Mouse (Mus musculus): ENCODE results near the gene Nrxn3. TPM values are rescaled to one million over a fixed set of nuclear protein-coding genes. Genes with fewer than 3 reads are reported as not detected.

Nrxn3 gene
- polyA plus RNA-seq, 1 experiment from 2014 or later, result 79.7 TPM

DNA sequence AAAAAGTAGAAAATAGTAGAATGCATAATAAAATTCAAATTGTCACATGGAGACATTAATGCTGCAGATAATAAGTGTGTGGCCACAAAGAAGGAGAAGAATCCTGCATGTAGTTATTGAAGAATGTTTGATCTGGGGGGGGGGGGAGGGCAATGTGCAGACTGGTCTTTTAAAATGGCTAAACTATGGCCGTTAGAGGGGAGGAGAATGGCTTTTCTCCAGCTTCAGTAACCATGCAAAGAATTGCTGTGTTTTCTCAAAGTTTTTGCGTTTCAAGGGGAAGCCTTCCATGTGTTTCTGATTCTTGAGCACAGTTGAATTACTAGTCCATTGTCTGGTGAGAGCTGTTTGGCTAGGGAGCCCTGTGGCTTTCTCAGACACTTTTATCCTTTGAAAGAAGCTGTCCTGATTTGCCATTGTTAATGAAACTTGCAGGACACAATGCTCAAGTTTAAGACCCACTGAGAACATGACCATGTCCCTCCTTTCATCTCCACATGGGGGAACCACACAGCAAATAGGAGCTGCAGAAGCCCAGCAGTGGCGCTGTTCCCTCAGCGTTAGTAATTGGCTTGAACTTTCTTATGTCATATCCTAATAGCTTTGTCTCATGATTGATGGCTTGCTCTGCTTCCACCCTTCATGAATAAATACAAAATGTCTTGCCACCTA is 808.1 kb downstream of the Nrxn3 start:
- Histone ChIP-seq H3K4me3 (no peak overlapping the region), H3K27me3 (no peaks in the 10 kb centered on the region), H3K4me2 (no peak overlapping the region), H3K27ac (no peak overlapping the region), H3K36me3 (ENCODE audit: poor library complexity, severe bottlenecking) (no peaks in the 10 kb centered on the region), H3K4me1 (peaks cover 4% of the 10 kb centered on the region; the same call in 1 of the 2 replicates), H3K9me3 (replicated peaks) (no peaks in the 10 kb centered on the region), H3K9ac (no peak overlapping the region)
- peak; percentile 75; the same call in 1 of the 2 replicates for ATAC-seq
- WGBS, result 1% methylated on average over 4 of the region's 4 CpGs

DNA sequence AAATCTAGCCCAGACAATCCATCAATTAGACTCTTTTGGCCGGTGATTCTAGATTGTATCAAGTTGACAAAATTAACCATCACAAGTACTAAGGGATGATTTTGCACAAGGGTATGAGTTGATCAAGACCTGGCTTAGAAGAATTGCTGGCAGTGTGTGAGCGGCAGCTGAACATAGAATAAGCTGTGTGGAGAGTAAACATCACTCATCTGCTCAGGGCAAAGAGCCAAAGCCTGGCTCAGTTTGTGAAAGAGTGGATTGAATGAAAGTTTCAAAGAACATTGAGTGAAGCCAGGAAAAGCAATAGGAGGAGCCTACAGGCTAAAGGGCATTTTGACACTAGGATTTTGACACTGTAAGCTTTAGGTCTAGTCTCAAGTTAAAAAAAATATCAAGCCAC is 828.6 kb downstream of the Nrxn3 start:
- Histone ChIP-seq H3K27me3 (no peaks in the 10 kb centered on the region), H3K9ac (no peak overlapping the region), H3K27ac (no peak overlapping the region), H3K9me3 (replicated peaks) (no peaks in the 10 kb centered on the region), H3K4me2 (no peak overlapping the region), H3K36me3 (ENCODE audit: poor library complexity, severe bottlenecking) (no peaks in the 10 kb centered on the region), H3K4me3 (no peak overlapping the region), H3K4me1 (no peaks in the 10 kb centered on the region)
- WGBS, result 71% methylated on average over 2 of the region's 2 CpGs
- no peak for ATAC-seq

DNA sequence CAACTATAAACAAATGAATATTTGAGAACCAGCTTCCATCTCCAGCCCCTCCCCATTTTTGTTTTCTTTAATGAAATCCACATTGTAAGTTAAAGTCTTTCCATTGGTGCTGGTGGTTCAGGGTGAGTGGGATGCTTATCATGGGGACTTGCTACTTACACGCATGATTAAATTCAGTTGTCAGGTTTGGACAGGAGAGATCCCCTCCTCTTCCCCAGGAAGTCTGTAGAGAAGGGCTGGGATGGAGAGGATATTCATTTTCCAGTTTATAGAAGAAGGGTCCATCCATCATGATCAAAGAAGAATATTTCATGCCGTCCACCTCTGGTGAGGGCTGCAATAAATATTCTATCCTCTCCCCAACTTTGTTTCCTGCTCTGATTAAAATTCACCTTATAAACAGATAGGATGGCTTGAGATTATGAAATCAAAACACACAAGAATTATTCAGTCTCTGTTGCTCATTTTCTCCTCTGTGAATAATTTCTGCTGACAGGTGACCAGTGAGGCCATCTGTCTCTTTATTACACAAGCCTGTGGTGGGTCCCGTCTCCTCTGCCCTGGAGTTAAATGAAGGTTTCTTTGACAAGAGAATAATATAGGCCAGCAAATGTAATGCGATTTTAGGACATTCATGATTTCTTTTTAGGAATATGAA is 830.7 kb downstream of the Nrxn3 start:
- ATAC-seq, result no peak
- Histone ChIP-seq H3K9ac (no peak overlapping the region), H3K4me1 (no peaks in the 10 kb centered on the region), H3K4me3 (no peak overlapping the region), H3K27ac (no peak overlapping the region), H3K9me3 (replicated peaks) (no peaks in the 10 kb centered on the region), H3K36me3 (ENCODE audit: poor library complexity, severe bottlenecking) (no peaks in the 10 kb centered on the region), H3K4me2 (no peak overlapping the region), H3K27me3 (no peaks in the 10 kb centered on the region)
- 76% methylated on average over 4 of the region's 4 CpGs for WGBS

DNA sequence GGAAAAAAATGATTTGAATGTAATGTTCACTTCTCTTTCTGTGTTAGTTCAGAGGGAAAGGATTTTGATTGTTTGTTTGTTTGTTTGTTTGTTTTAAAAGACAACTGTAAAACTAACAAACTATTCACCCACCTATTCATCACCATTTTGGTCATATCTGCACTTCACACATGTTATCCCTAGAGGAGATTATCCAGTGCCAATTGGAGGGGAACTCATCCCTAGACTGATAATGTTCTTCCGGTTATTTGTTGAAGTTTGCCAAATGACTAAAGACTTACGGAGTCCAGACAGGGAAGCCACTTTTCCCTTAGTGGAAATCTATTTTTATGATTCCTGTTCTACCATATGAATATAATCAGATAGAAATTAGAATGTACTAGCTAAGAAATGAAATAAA is 831.5 kb downstream of the Nrxn3 start:
- Histone ChIP-seq H3K4me2 (no peak overlapping the region), H3K4me1 (no peaks in the 10 kb centered on the region), H3K4me3 (no peak overlapping the region), H3K36me3 (ENCODE audit: poor library complexity, severe bottlenecking) (no peaks in the 10 kb centered on the region), H3K27me3 (no peaks in the 10 kb centered on the region), H3K9ac (no peak overlapping the region), H3K27ac (no peak overlapping the region), H3K9me3 (replicated peaks) (no peaks in the 10 kb centered on the region)
- ATAC-seq, result no peak
- WGBS, result 86% methylated on average over 2 of the region's 2 CpGs

DNA sequence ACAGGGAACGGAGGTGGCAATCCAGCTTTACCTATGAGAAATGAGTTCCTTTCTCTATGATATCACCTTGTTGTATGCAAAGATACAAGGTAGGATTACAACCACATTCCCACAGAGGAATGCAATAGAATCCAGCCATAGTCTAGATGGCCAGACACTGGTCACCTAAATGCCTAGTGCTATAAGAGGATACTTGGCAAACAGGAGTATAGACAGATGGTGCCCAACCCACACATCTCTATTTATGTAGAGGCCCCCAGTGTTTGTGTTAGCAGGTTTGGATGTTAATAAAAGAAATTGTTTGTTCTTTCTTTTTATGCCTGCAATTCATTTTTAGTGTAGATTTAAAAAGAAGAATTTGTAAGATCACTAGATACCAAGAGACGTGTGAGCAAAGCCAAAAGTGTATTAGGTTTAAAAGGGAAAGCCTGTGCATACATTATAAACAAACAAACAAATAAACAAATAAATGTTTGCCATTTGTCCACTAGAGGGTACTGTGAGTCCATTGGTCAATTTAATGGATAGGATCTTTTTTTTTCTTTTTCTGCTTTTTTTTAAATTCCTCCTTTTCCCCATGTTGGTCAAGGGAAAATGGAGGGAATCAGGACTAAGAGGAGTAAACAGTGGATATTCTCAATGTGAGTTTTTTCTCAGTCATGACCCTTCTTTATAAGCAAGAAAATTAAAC is 832.2 kb downstream of the Nrxn3 start:
- WGBS, result 80% methylated on average over 2 of the region's 2 CpGs
- Histone ChIP-seq H3K4me3 (no peak overlapping the region), H3K9me3 (replicated peaks) (no peaks in the 10 kb centered on the region), H3K27ac (no peak overlapping the region), H3K27me3 (no peaks in the 10 kb centered on the region), H3K4me2 (no peak overlapping the region), H3K36me3 (ENCODE audit: poor library complexity, severe bottlenecking) (no peaks in the 10 kb centered on the region), H3K9ac (no peak overlapping the region), H3K4me1 (no peaks in the 10 kb centered on the region)
- ATAC-seq, result no peak

DNA sequence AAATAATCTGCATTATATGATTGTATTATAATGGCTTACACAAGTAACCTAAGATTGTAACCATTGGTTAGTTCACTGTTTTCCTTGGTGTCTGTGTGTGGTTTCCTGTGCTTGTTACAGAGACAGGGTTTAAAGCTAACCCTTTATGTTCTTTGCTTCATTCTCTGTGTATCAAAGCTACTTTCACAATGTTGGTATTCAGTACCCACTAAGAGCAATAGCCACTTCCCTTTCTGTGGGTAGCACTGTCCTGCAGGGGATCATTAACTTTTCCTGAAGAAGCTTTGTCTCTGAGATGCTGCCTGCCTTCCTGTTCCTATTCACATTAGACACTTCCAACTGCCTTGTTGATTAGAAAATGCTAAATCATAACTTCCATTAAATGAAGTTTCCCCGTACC is 836.2 kb downstream of the Nrxn3 start:
- Histone ChIP-seq H3K4me3 (no peak overlapping the region), H3K9me3 (replicated peaks) (no peaks in the 10 kb centered on the region), H3K36me3 (ENCODE audit: poor library complexity, severe bottlenecking) (no peaks in the 10 kb centered on the region), H3K27ac (no peak overlapping the region), H3K9ac (no peak overlapping the region), H3K27me3 (no peaks in the 10 kb centered on the region), H3K4me2 (no peak overlapping the region), H3K4me1 (no peaks in the 10 kb centered on the region)
- ATAC-seq, result no peak
- 89% methylated on average over 1 of the region's 1 CpGs for WGBS

DNA sequence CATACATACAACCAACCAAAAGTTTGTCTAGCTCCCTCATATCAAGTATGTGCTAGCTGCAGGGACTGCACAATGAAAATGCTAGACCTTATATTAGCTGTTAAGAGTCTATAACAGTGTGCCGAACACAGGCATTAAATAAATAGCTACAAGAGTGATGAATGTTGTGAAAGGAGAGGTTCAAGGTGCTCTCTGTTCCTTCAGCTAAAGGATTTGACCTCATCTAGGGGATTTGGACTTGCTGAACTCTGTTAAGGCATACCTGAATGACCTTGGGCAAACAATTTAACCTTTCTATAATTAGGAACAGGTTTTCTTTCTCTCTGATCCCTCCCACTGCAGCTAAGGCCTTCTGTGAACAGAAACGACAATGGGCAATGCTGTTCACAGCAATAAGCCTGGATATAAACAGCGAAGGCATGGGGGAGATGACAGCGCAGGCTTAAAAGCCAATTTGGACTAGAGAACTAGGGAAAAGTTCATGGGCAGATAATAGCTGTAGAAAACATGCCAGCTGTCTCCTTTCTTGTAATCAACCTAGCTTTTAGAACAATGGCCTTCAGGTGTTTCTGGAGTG is 839.4 kb downstream of the Nrxn3 start:
- Histone ChIP-seq H3K9ac (no peak overlapping the region), H3K27ac (no peak overlapping the region), H3K4me1 (no peaks in the 10 kb centered on the region), H3K9me3 (replicated peaks) (no peaks in the 10 kb centered on the region), H3K4me3 (no peak overlapping the region), H3K4me2 (no peak overlapping the region), H3K36me3 (ENCODE audit: poor library complexity, severe bottlenecking) (no peaks in the 10 kb centered on the region), H3K27me3 (no peaks in the 10 kb centered on the region)
- 69% methylated on average over 4 of the region's 4 CpGs for WGBS
- ATAC-seq, result no peak

DNA sequence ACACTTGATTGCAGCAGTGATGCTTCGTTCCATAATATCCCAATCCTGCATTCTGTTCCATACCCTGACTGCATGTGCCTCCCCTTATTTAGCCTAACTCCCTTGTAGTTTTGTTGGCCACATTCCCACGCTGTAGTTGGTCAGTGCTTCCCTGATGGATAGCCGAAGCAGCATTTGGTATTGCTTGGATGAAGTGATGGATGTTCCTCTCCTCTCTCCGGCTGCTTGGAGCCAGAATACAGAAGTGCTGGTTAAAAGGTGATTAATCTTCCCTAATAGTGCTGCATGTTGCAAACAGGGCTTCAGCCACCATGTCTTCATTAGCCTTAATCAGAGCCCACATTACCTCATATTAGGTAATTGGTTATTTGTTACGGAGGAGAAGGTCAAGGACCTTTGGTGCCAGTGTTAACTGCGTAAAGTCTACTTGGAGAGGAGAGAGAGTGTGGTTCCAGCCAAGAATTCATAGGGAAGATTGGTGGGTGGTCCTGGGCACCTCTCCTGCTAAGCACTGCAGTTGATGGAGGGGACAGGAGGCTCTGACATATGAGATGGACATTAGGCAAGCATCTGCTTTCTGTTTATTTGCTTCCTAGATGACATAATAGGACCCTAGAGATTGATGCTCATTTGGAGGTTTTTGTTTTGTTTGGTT is 846.2 kb downstream of the Nrxn3 start:
- Histone ChIP-seq H3K4me1 (no peaks in the 10 kb centered on the region), H3K4me3 (no peak overlapping the region), H3K27ac (no peak overlapping the region), H3K9me3 (replicated peaks) (no peaks in the 10 kb centered on the region), H3K36me3 (ENCODE audit: poor library complexity, severe bottlenecking) (no peaks in the 10 kb centered on the region), H3K9ac (no peak overlapping the region), H3K4me2 (no peak overlapping the region), H3K27me3 (no peaks in the 10 kb centered on the region)
- 88% methylated on average over 6 of the region's 6 CpGs for WGBS
- ATAC-seq, result no peak

DNA sequence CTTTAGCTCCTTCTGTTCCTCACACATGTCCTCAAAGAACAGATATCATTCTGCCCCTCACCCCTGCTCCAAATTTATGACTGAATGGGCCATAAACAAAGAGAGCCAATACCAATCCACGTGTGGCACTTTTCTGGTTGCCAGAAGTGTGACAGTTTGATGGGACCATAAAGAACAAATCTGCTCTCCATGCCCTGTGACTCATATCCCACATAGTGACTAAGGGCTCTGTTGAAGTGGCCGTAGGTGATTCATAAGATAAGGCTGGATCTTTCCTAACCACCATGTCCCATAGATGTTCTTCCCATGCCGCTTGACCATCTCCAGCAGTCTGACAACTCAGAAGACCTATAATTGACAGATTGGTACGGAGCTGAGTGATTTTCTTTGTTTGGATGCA is 869.8 kb downstream of the Nrxn3 start:
- Histone ChIP-seq H3K4me2 (no peak overlapping the region), H3K9ac (no peak overlapping the region), H3K9me3 (replicated peaks) (no peaks in the 10 kb centered on the region), H3K4me1 (no peaks in the 10 kb centered on the region), H3K27me3 (no peaks in the 10 kb centered on the region), H3K27ac (no peak overlapping the region), H3K36me3 (ENCODE audit: poor library complexity, severe bottlenecking) (no peaks in the 10 kb centered on the region), H3K4me3 (no peak overlapping the region)
- 90% methylated on average over 4 of the region's 4 CpGs for WGBS
- ATAC-seq, result no peak

DNA sequence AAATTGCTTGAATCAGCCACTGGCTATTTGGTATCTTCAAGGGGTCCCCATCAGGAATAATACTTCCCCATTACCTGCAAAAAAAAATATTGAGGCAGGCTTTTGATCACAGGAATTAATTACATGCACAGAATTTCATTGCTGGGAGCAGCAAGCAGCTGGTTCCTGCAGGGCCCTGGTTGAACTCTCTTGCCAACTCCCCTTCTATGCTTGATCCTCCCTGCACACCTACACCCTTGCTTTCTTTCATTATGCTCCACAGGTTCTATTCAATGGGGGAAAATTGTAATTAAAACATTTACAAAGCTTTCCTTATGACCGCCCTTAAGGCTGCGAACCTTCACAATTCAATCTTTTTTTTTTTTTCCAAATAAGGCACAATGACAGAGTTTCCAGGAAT is 891.0 kb downstream of the Nrxn3 start:
- no peak overlapping the region for H3K4me2 ChIP-seq
- H3K36me3 ChIP-seq (ENCODE audit: poor library complexity, severe bottlenecking), result no peaks in the 10 kb centered on the region
- ATAC-seq, result no peak
- no peaks in the 10 kb centered on the region for H3K27me3 ChIP-seq
- H3K4me3 ChIP-seq, result no peak overlapping the region
- H3K9ac ChIP-seq, result no peak overlapping the region
- H3K27ac ChIP-seq, result no peak overlapping the region
- WGBS, result 18% methylated on average over 2 of the region's 2 CpGs
- no peaks in the 10 kb centered on the region for H3K9me3 ChIP-seq (replicated peaks)
- peaks cover 16% of the 10 kb centered on the region for H3K4me1 ChIP-seq

DNA sequence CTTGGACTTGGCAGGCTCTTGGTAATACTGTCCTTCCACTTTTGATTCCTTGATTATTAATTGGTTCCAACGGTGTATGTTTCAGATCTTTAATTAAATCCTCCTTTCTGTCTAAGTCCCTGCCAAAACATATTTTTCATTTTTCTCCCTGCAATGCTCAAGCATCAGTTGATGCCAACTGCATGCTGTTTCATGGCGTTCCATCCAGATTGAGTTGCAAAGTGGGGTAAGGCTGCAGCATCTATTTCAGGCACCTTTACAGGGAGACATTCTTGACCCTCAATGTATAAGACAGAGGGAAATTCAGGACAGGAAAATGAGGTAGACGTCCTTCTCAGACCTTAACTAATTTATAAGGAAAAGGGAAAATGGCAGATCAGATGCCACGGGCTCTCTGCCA is 903.1 kb downstream of the Nrxn3 start:
- ATAC-seq, result no peak
- WGBS, result 80% methylated on average over 4 of the region's 4 CpGs
- Histone ChIP-seq H3K36me3 (ENCODE audit: poor library complexity, severe bottlenecking) (no peaks in the 10 kb centered on the region), H3K9ac (no peak overlapping the region), H3K4me1 (no peaks in the 10 kb centered on the region), H3K27me3 (no peaks in the 10 kb centered on the region), H3K4me3 (no peak overlapping the region), H3K4me2 (no peak overlapping the region), H3K27ac (no peak overlapping the region), H3K9me3 (replicated peaks) (no peaks in the 10 kb centered on the region)

DNA sequence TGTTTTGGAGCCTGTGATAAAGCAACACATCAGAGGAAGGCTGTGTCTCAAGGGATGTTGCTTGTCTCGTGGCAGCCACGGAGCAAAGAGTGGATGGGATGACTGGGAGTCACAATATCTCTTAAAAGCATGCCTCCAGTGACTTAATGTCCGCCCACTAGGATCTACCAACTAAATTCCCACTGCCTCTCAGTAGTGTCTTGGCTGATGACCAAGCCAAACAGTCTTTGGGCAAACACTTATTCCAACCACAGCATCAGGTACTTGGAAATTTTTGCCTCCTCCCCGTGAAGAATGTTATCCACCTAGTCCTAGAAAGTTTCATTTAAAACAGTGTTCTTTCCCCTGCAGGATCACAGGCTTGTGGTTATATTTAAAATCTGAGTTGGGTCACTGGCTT is 917.4 kb downstream of the Nrxn3 start:
- Histone ChIP-seq H3K9me3 (replicated peaks) (no peaks in the 10 kb centered on the region), H3K27me3 (no peaks in the 10 kb centered on the region), H3K36me3 (ENCODE audit: poor library complexity, severe bottlenecking) (no peaks in the 10 kb centered on the region), H3K9ac (no peak overlapping the region), H3K27ac (no peak overlapping the region), H3K4me2 (no peak overlapping the region), H3K4me1 (no peaks in the 10 kb centered on the region), H3K4me3 (no peak overlapping the region)
- 88% methylated on average over 4 of the region's 4 CpGs for WGBS
- no peak for ATAC-seq
